Comparison of ENCODE assay signal across 8 mouse cellular contexts in genomic region chr11:67454874-67455526, GRCm38 (mm10). TPM values are rescaled to one million over a fixed set of nuclear protein-coding genes. Genes with fewer than 3 reads are reported as not detected.
A peak's percentile ranks its signal among the peaks of the same experiment; 100 is the strongest.
DNase-seq lines count a peak whose midpoint lies in the region; ATAC-seq and TF ChIP-seq lines count a peak whose summit lies in the region.

Gene Gas7 (plus strand): TSS chr11:67455437.

- H3K27me3 ChIP-seq in thymus, adult 2 months (ENCODE audit: control insufficient read depth, insufficient read depth, low read length) = peaks cover 3% of the 10 kb centered on the region
- H3K27me3 ChIP-seq in embryonic facial prominence, embryonic 13.5 days = peaks cover 39% of the 10 kb centered on the region
- 0 out of 2 replicates have a peak, but pooled peaks cover 7% of the 10 kb centered on the region for H3K27me3 ChIP-seq in heart, embryonic 15.5 days
- H3K27me3 ChIP-seq in liver, embryonic 16.5 days (ENCODE audit: control insufficient read depth, insufficient read depth, low read depth, low read length) = peaks cover 28% of the 10 kb centered on the region
- H3K27me3 ChIP-seq in neural tube, embryonic 12.5 days (replicated peaks) = peaks cover 19% of the 10 kb centered on the region

- H3K4me3 ChIP-seq in thymus, adult 2 months (ENCODE audit: control insufficient read depth, insufficient read depth, low read length) = peak within 1 kb of the TSS; percentile 12
- H3K4me3 ChIP-seq in embryonic facial prominence, embryonic 13.5 days = peak within 1 kb of the TSS; percentile 73
- H3K4me3 ChIP-seq in heart, embryonic 15.5 days = peak within 1 kb of the TSS; percentile 90
- H3K4me3 ChIP-seq in liver, embryonic 16.5 days (ENCODE audit: low read depth, low read length) = peak within 1 kb of the TSS; percentile 59
- H3K4me3 ChIP-seq in neural tube, embryonic 12.5 days = peak within 1 kb of the TSS; percentile 66

- peak; percentile 77 for ATAC-seq in embryonic facial prominence, embryonic 13.5 days (ENCODE audit: insufficient number of reproducible peaks, insufficient read depth, low FRiP score, low TSS enrichment, low read depth)
- peak; percentile 78 for ATAC-seq in heart, embryonic 15.5 days (replicated peaks; ENCODE audit: insufficient number of reproducible peaks, insufficient read depth, low FRiP score, low read depth)
- peak; percentile 70 for ATAC-seq in liver, embryonic 16.5 days (ENCODE audit: low read depth)
- ATAC-seq in neural tube, embryonic 12.5 days (ENCODE audit: low FRiP score, low read depth) = peak; percentile 67

- no peaks in the 10 kb centered on the region for H3K9me3 ChIP-seq in embryonic facial prominence, embryonic 13.5 days
- H3K9me3 ChIP-seq in heart, embryonic 15.5 days (replicated peaks) = no peaks in the 10 kb centered on the region
- no peaks in the 10 kb centered on the region for H3K9me3 ChIP-seq in liver, embryonic 16.5 days (replicated peaks; ENCODE audit: control insufficient read depth, low read length)
- no peaks in the 10 kb centered on the region for H3K9me3 ChIP-seq in neural tube, embryonic 12.5 days

- peak within 1 kb of the TSS; percentile 99 for H3K4me2 ChIP-seq in embryonic facial prominence, embryonic 13.5 days
- H3K4me2 ChIP-seq in heart, embryonic 15.5 days = peak within 1 kb of the TSS; percentile 99
- peak within 1 kb of the TSS; percentile 73 for H3K4me2 ChIP-seq in liver, embryonic 16.5 days (ENCODE audit: low read depth, low read length)
- H3K4me2 ChIP-seq in neural tube, embryonic 12.5 days (replicated peaks) = peak within 1 kb of the TSS; percentile 99

- no peak within 1 kb of the TSS for H3K27ac ChIP-seq in thymus, adult 2 months (ENCODE audit: control insufficient read depth, insufficient read depth, low read length)
- H3K27ac ChIP-seq in embryonic facial prominence, embryonic 13.5 days = no peak within 1 kb of the TSS
- peak within 1 kb of the TSS; percentile 4 for H3K27ac ChIP-seq in heart, embryonic 15.5 days
- H3K27ac ChIP-seq in liver, embryonic 16.5 days (ENCODE audit: low read length) = no peak within 1 kb of the TSS
- H3K27ac ChIP-seq in neural tube, embryonic 12.5 days = no peak within 1 kb of the TSS

- DNase-seq in thymus, adult 2 months = peak; percentile 3
- no peak for DNase-seq in thymus, postnatal 0 days (ENCODE audit: low spot score)
- peak; percentile 59 to 80 for DNase-seq in kidney, postnatal 25 days
- no peak for DNase-seq in c-Kit-positive CD71-positive TER-119-positive erythroid progenitor cells, embryonic 14.5 days (ENCODE audit: low spot score)

- no peaks in the 10 kb centered on the region for H3K4me1 ChIP-seq in thymus, adult 2 months (replicated peaks; ENCODE audit: control insufficient read depth, insufficient read depth, low read length)
- peaks cover 6% of the 10 kb centered on the region; the same call in 1 of the 2 replicates for H3K4me1 ChIP-seq in embryonic facial prominence, embryonic 13.5 days
- H3K4me1 ChIP-seq in heart, embryonic 15.5 days (replicated peaks) = peaks cover 29% of the 10 kb centered on the region
- no peaks in the 10 kb centered on the region for H3K4me1 ChIP-seq in liver, embryonic 16.5 days (ENCODE audit: control insufficient read depth, low read depth, low read length)
- no peaks in the 10 kb centered on the region for H3K4me1 ChIP-seq in neural tube, embryonic 12.5 days

- H3K9ac ChIP-seq in embryonic facial prominence, embryonic 13.5 days = peak within 1 kb of the TSS; percentile 77
- H3K9ac ChIP-seq in heart, embryonic 15.5 days = peak within 1 kb of the TSS; percentile 76
- H3K9ac ChIP-seq in liver, embryonic 16.5 days (ENCODE audit: low read depth, low read length) = peak within 1 kb of the TSS; percentile 33; the same call in 1 of the 2 replicates
- H3K9ac ChIP-seq in neural tube, embryonic 12.5 days = peak within 1 kb of the TSS; percentile 68

- H3K36me3 ChIP-seq in thymus, adult 2 months (ENCODE audit: control insufficient read depth, insufficient read depth, low read length) = no peaks in the 10 kb centered on the region
- no peaks in the 10 kb centered on the region for H3K36me3 ChIP-seq in embryonic facial prominence, embryonic 13.5 days
- no peaks in the 10 kb centered on the region for H3K36me3 ChIP-seq in heart, embryonic 15.5 days
- H3K36me3 ChIP-seq in liver, embryonic 16.5 days (ENCODE audit: control insufficient read depth, insufficient read depth) = no peaks in the 10 kb centered on the region
- H3K36me3 ChIP-seq in neural tube, embryonic 12.5 days = no peaks in the 10 kb centered on the region

- TF ChIP-seq POLR2A in thymus, adult 2 months (IDR thresholded peaks at IDR 0.05; ENCODE audit: control insufficient read depth, extremely low read depth, insufficient read depth, low read length, poor library complexity) = no peak

- 3% methylated on average over 70 of the region's 78 CpGs for WGBS in thymus, adult 2 months
- WGBS in embryonic facial prominence, embryonic 13.5 days = under 1% methylated on average over 70 of the region's 78 CpGs
- 0% methylated on average over 70 of the region's 78 CpGs for WGBS in heart, embryonic 15.5 days
- 2% methylated on average over 77 of the region's 78 CpGs for WGBS in liver, embryonic 16.5 days (ENCODE audit: insufficient replicate concordance)
- under 1% methylated on average over 65 of the region's 78 CpGs for WGBS in neural tube, embryonic 12.5 days

- TF ChIP-seq CTCF in thymus, adult 2 months (IDR thresholded peaks at IDR 0.05; ENCODE audit: borderline replicate concordance, control insufficient read depth, extremely low read depth, insufficient read depth, low read length, poor library complexity) = no peak

RNA-seq across cellular contexts. Expression of gene Gas7, which starts in this region (rescaled TPM):
- polyA plus RNA-seq in thymus, adult 2 months (2012; rRNA removed) = 5.0 TPM in 2 replicates
- polyA plus RNA-seq in thymus, postnatal 0 days (2015; fragmentation: Nextera tagmentation; extraction: Ambion mirVana) = 7.5 and 7.7 TPM in 2 replicates
- polyA plus RNA-seq in embryonic facial prominence, embryonic 13.5 days (2015; fragmentation: Nextera tagmentation; extraction: Ambion mirVana) = 9.3 and 11.9 TPM in 2 replicates
- polyA plus RNA-seq in heart, embryonic 15.5 days (2015; fragmentation: Nextera tagmentation; extraction: Ambion mirVana) = 8.2 and 9.4 TPM in 2 replicates
- 2.0 and 2.5 TPM in 2 replicates for polyA plus RNA-seq in liver, embryonic 16.5 days (2015; fragmentation: Nextera tagmentation; extraction: Ambion mirVana)
- polyA plus RNA-seq in neural tube, embryonic 12.5 days (2016; fragmentation: Nextera tagmentation; extraction: Ambion mirVana) = 4.5 and 4.8 TPM in 2 replicates

Comparison
In these comparisons a context has a peak if more than half of its experiments do, and no peak if none do; other contexts are left out.
1. DNase-seq: peak in thymus, adult 2 months (single experiment) and kidney, postnatal 25 days (2 of 2); none in thymus, postnatal 0 days (single experiment) and c-Kit-positive CD71-positive TER-119-positive erythroid progenitor cells, embryonic 14.5 days (single experiment).
2. H3K4me3 ChIP-seq: peak in every context shown above with its lines; median percentile 90 in heart, embryonic 15.5 days; 73 in embryonic facial prominence, embryonic 13.5 days; 66 in neural tube, embryonic 12.5 days; 59 in liver, embryonic 16.5 days; 12 in thymus, adult 2 months.
3. Peak in every context shown above with its lines, with median percentiles within 50 percentile points of each other: ATAC-seq, H3K4me2 ChIP-seq and H3K9ac ChIP-seq.